Mouse (Mus musculus) E14TG2a.4 (cell line): ENCODE measurements around the gene Tbc1d4.

ENCODE experiments used
- CTCF ChIP-seq: conservative IDR thresholded peaks from 2 replicates; pipeline ENCODE4 v1.5.1; 2014; ENCODE audit warnings: low read length
- NANOG ChIP-seq: IDR thresholded peaks from 2 replicates; pipeline ENCODE4 v1.6.1; 2014; ENCODE audit warnings: borderline replicate concordance, low read length, mixed read lengths
- POU5F1 ChIP-seq: IDR thresholded peaks from 2 replicates; pipeline ENCODE4 v1.6.1; 2014; ENCODE audit warnings: low read length, borderline replicate concordance

DNA sequence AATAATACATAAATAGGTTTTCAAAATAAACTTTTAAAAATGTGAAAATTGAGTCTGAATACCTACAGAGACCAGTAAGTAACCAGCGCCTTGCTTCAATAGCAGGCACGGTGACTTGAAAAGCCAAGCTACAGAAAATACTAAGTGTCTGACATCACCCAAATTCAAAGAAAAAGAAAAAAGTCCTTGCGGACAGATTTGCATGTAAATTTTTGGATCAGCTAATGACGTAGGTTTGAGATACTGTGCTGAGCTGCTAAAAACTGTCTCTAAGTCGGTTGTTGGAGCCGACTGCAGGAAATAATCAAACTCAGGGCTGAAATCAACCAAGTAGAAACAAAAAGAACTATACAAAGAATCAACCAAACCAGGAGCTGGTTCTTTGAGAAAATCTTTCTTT is 107.1 kb downstream of the Tbc1d4 start:
- TF ChIP-seq CTCF (no peak), POU5F1 (no peak), NANOG (no peak)
